Comparison of ENCODE assay signal across 21 mouse cellular contexts in the genomic region with DNA sequence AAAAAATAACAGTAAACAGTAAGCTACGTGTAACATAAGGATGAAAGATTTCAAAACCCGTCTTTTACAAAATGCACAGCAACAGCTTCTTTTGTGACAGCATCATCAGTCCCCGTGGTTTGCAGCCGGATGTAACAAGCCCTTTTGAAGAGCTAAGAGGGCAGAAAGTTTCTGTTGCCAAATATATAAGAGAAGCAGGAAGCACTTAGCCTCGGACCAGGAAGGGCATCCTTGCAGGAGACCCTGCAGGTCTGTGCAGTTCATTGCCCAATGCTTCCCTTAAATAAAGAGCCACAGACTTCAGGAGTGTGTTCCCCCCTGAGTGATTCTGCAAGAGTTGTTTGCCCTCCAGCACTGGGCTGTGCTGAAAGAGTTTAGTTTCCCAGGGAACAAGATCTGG. TPM values are rescaled to one million over a fixed set of nuclear protein-coding genes. Genes with fewer than 3 reads are reported as not detected.
A peak's percentile ranks its signal among the peaks of the same experiment; 100 is the strongest.
DNase-seq lines count a peak whose midpoint lies in the region; ATAC-seq lines count a peak whose summit lies in the region.
"Had no signal": no experiment of that assay in that cellular context is flagged by ENCODE, and none has a peak within 500 bp of the region (broad histone marks: within the 10 kb centered on the region; RNA-seq: fewer than 3 reads in every experiment).

No protein-coding gene starts in this region.

- ATAC-seq in granulocyte monocyte progenitor cell, adult 5-6 weeks (replicated peaks; ENCODE audit: poor library complexity, severe bottlenecking): peak; percentile 97
- no peak for ATAC-seq in forebrain, embryonic 15.5 days (replicated peaks)
- ATAC-seq: hindbrain, embryonic 16.5 days; intestine, postnatal 0 days had no signal

- H3K36me3 ChIP-seq in forebrain, embryonic 15.5 days: no peaks in the 10 kb centered on the region
- H3K36me3 ChIP-seq: embryonic facial prominence, embryonic 12.5 days; limb, embryonic 10.5 days; liver, embryonic 15.5 days; neural tube, embryonic 12.5 days had no signal

- H3K4me2 ChIP-seq in forebrain, embryonic 15.5 days (replicated peaks): no peak overlapping the region
- H3K4me2 ChIP-seq: embryonic facial prominence, embryonic 12.5 days; liver, embryonic 15.5 days; neural tube, embryonic 12.5 days had no signal

- no peaks in the 10 kb centered on the region for H3K9me3 ChIP-seq in forebrain, embryonic 15.5 days
- H3K9me3 ChIP-seq: embryonic facial prominence, embryonic 12.5 days; limb, embryonic 10.5 days; liver, embryonic 15.5 days; neural tube, embryonic 12.5 days had no signal

- no peak overlapping the region for H3K4me3 ChIP-seq in forebrain, embryonic 15.5 days
- H3K4me3 ChIP-seq: embryonic facial prominence, embryonic 12.5 days; limb, embryonic 10.5 days; liver, embryonic 15.5 days; neural tube, embryonic 12.5 days had no signal

- H3K9ac ChIP-seq in forebrain, embryonic 15.5 days (replicated peaks): no peak overlapping the region
- H3K9ac ChIP-seq: embryonic facial prominence, embryonic 12.5 days; liver, embryonic 15.5 days; neural tube, embryonic 12.5 days had no signal

- H3K4me1 ChIP-seq in forebrain, embryonic 15.5 days: no peaks in the 10 kb centered on the region
- H3K4me1 ChIP-seq: embryonic facial prominence, embryonic 12.5 days; limb, embryonic 10.5 days; liver, embryonic 15.5 days; neural tube, embryonic 12.5 days had no signal

- H3K27ac ChIP-seq in forebrain, embryonic 15.5 days (replicated peaks): no peak overlapping the region
- H3K27ac ChIP-seq: embryonic facial prominence, embryonic 12.5 days; limb, embryonic 10.5 days; liver, embryonic 15.5 days; neural tube, embryonic 12.5 days had no signal

- no peaks in the 10 kb centered on the region for H3K27me3 ChIP-seq in forebrain, embryonic 15.5 days
- H3K27me3 ChIP-seq: embryonic facial prominence, embryonic 12.5 days; liver, embryonic 15.5 days; neural tube, embryonic 12.5 days had no signal

- peak; percentile 1 to 9 for DNase-seq in CD8-positive naive resting alpha-beta T cell, adult 2 months (ENCODE audit: low read depth in 2 of 2, low spot score in 2 of 2)
- DNase-seq in naive thymus-derived CD4-positive, alpha-beta T cell, adult 2 months (ENCODE audit: low read depth): peak; percentile 78
- DNase-seq in thymus, postnatal 36 days: peak; percentile 18 to 29
- no peak for DNase-seq in cerebellum, adult 9-10 months
- no peak for DNase-seq in adrenal gland, adult 18-20 months (ENCODE audit: low spot score in 2 of 2)
- DNase-seq: adrenal gland, postnatal 10 days; cerebellum, adult 9-11 months; gastrocnemius, postnatal 36 days; kidney, postnatal 4 days; liver; lung, postnatal 10 days; midbrain, embryonic 14.5 days; right cerebral cortex, postnatal 14 days had no signal

- WGBS in forebrain, embryonic 15.5 days: 86% methylated on average over 5 of the region's 5 CpGs

RNA-seq across cellular contexts. Expression of a gene that starts 58.9 kb away (rescaled TPM):
- not detected in 2 replicates for total RNA-seq in granulocyte monocyte progenitor cell, adult 5-6 weeks (2014; fragmentation: Nextera tagmentation)
- not detected in 2 replicates for total RNA-seq in granulocyte monocyte progenitor cell, adult 5-6 weeks (2017)
- total RNA-seq in adrenal gland, adult 18-20 months (2021): 100 to 1,000 TPM in 1 of 2 experiments, 10 to 100 TPM in 1; 50.9 to 307 TPM
- 0.57 and 0.72 TPM in 2 replicates for polyA plus RNA-seq in forebrain, embryonic 15.5 days (2015; fragmentation: Nextera tagmentation; extraction: Ambion mirVana)

Comparison
In these comparisons a context has a peak if more than half of its experiments do, and no peak if none do; other contexts are left out.
1. DNase-seq: peak in CD8-positive naive resting alpha-beta T cell, adult 2 months (2 of 2), naive thymus-derived CD4-positive, alpha-beta T cell, adult 2 months (single experiment) and thymus, postnatal 36 days (2 of 2); none in cerebellum, adult 9-10 months (single experiment) and adrenal gland, adult 18-20 months (0 of 2).
2. RNA of a gene that starts 58.9 kb away (total RNA-seq): 50.9 to 307 TPM in adrenal gland, adult 18-20 months; not detected in granulocyte monocyte progenitor cell, adult 5-6 weeks; every median in the first group is over 10 times any median in the second.